Mouse (Mus musculus): Measurements from ENCODE around the gene Scnn1g.

Scnn1g gene

GRCm38 (mm10) chr7:121778553-121778952, 44.3 kb downstream of the Scnn1g start:
- DNase-seq (ENCODE audit: low read depth, low spot score): no peak

- no peak for DNase-seq (ENCODE audit: low read depth, low spot score)
These were observed 44.7 kb downstream of the Scnn1g start for GRCm38 (mm10) chr7:121778980-121779379.

GRCm38 (mm10) chr7:121779409-121779808, 45.1 kb downstream of the Scnn1g start:
- DNase-seq (ENCODE audit: low read depth, low spot score): no peak

- DNase-seq (ENCODE audit: low read depth, low spot score): no peak
These were observed 48.1 kb downstream of the Scnn1g start for GRCm38 (mm10) chr7:121782188-121782909.

GRCm38 (mm10) chr7:121785651-121786228, 51.5 kb downstream of the Scnn1g start:
- DNase-seq (ENCODE audit: low read depth, low spot score): no peak

GRCm38 (mm10) chr7:121797781-121798180, 63.5 kb downstream of the Scnn1g start:
- DNase-seq (ENCODE audit: low read depth, low spot score): no peak

GRCm38 (mm10) chr7:121802471-121802870, 68.2 kb downstream of the Scnn1g start:
- DNase-seq (ENCODE audit: low read depth, low spot score): no peak

GRCm38 (mm10) chr7:121803011-121803410, 68.7 kb downstream of the Scnn1g start:
- no peak for DNase-seq (ENCODE audit: low read depth, low spot score)

GRCm38 (mm10) chr7:121805811-121806496, 71.7 kb downstream of the Scnn1g start:
- DNase-seq (ENCODE audit: low read depth, low spot score): no peak

- no peak for DNase-seq (ENCODE audit: low read depth, low spot score)
These were observed 73.7 kb downstream of the Scnn1g start for GRCm38 (mm10) chr7:121807726-121808580.
